Mouse (Mus musculus) kidney, adult 2 months (tissue): ENCODE results near the gene Fyn. TPM values are rescaled to one million over a fixed set of nuclear protein-coding genes. Genes with fewer than 3 reads are reported as not detected.

ENCODE experiments used
- DNase-seq: peaks from one replicate; pipeline ENCODE4 v3.0.0; 2021
- H3K27ac ChIP-seq: fragments of 200-500 bp; 2 replicates; pipeline ENCODE4 v1.5.1; 2012; ENCODE audit warnings: low read depth, low read length, control low read depth, inconsistent platforms; ENCODE audit not compliant: insufficient read depth
- H3K27me3 ChIP-seq: fragments of 200-500 bp; replicated peaks from 2 replicates; pipeline ENCODE4 v1.6.1; 2012; ENCODE audit warnings: mild to moderate bottlenecking, moderate library complexity, low read length, inconsistent platforms; ENCODE audit not compliant: control insufficient read depth, insufficient read depth
- H3K36me3 ChIP-seq: fragments of 200-500 bp; 2 replicates; pipeline ENCODE4 v1.6.1; 2012; ENCODE audit warnings: mild to moderate bottlenecking, moderate library complexity, low read length, inconsistent platforms; ENCODE audit not compliant: control insufficient read depth, insufficient read depth
- H3K4me1 ChIP-seq: fragments of 200-500 bp; 2 replicates; pipeline ENCODE4 v1.6.1; 2011; ENCODE audit warnings: low read length; ENCODE audit not compliant: control insufficient read depth, insufficient read depth
- H3K4me3 ChIP-seq: fragments of 200-500 bp; 2 replicates; pipeline ENCODE4 v1.5.1; 2011; ENCODE audit warnings: mild to moderate bottlenecking, low read depth, low read length, control low read depth; ENCODE audit not compliant: insufficient read depth
- CTCF ChIP-seq: fragments of 200-500 bp; conservative IDR thresholded peaks from 2 replicates; pipeline ENCODE4 v1.5.1; 2011; ENCODE audit warnings: low read depth, mild to moderate bottlenecking, control low read depth, low read length, moderate library complexity, mixed read lengths; ENCODE audit not compliant: insufficient read depth, insufficient read length
- POLR2A ChIP-seq: fragments of 200-500 bp; IDR thresholded peaks from one replicate; pipeline ENCODE4 v1.6.1; 2011; ENCODE audit warnings: low read depth, low read length, control low read depth
- WGBS: fragments of 180-500 bp; shearing (Covaris S2); methylation state at CpG from one replicate; pipeline ENCODE4 v1.1.7; 2018; 5-methylcytosine and 5-hydroxymethylcytosine counted together
- polyA plus RNA-seq: library from polyadenylated mRNA; depleted of rRNA; stranded (reverse); fragments of >200 nt; gene quantifications from 2 replicates; pipeline ENCODE4 v1.2.3, GENCODE M21; 2012

Fyn gene
- polyA plus RNA-seq, 1 experiment = 12.9 TPM

- H3K27ac ChIP-seq = no peak overlapping the region
- no peaks in the 10 kb centered on the region; the same call in 1 of the 2 replicates for H3K4me1 ChIP-seq
- no peak for DNase-seq
- H3K27me3 ChIP-seq = no peaks in the 10 kb centered on the region
- H3K36me3 ChIP-seq = no peaks in the 10 kb centered on the region
- TF ChIP-seq CTCF (no peak), POLR2A (no peak)
- 88% methylated on average over 5 of the region's 5 CpGs for WGBS
- H3K4me3 ChIP-seq = no peak overlapping the region
These were observed 93.3 kb downstream of the Fyn start for GRCm38 (mm10) chr10:39461909-39462308.

DNA sequence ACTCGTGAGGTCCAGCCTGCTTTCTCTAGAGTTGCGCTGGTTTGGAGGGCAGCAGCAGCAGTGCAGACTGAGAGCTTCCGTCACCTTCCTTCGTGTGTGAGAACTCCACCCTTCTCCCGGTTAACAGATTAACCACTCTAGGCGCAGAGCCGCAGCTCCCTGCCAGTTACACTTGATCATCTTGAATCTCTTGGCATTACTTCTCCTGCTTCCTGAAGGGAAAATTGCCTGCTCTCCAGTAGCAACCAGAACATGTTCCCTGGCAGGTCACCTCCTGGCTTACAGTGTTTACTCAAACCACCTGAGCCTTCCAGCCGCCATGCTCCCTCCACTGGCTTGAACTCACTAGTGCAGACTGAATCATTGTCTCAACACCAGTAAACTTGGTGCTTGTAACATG is 94.1 kb downstream of the Fyn start:
- no peak overlapping the region for H3K27ac ChIP-seq
- DNase-seq = peak; percentile 56
- WGBS = 25% methylated on average over 8 of the region's 8 CpGs

GRCm38 (mm10) chr10:39464383-39464782 is 95.7 kb downstream of the Fyn start:
- Histone ChIP-seq H3K36me3 (no peaks in the 10 kb centered on the region), H3K4me1 (no peaks in the 10 kb centered on the region; the same call in 1 of the 2 replicates), H3K4me3 (no peak overlapping the region), H3K27ac (no peak overlapping the region), H3K27me3 (no peaks in the 10 kb centered on the region)
- DNase-seq = no peak
- WGBS = 93% methylated on average over 5 of the region's 5 CpGs
- no peak for TF ChIP-seq POLR2A
- TF ChIP-seq CTCF = no peak

More for the DNA sequence above, 94.1 kb downstream of the Fyn start:
- Histone ChIP-seq H3K4me3 (no peak overlapping the region), H3K27me3 (no peaks in the 10 kb centered on the region), H3K36me3 (no peaks in the 10 kb centered on the region), H3K4me1 (no peaks in the 10 kb centered on the region; the same call in 1 of the 2 replicates)
- peak; percentile 32 for TF ChIP-seq CTCF
- TF ChIP-seq POLR2A = no peak

GRCm38 (mm10) chr10:39467317-39467716 is 98.7 kb downstream of the Fyn start:
- Histone ChIP-seq H3K36me3 (no peaks in the 10 kb centered on the region), H3K4me3 (no peak overlapping the region), H3K27ac (no peak overlapping the region), H3K27me3 (no peaks in the 10 kb centered on the region), H3K4me1 (no peaks in the 10 kb centered on the region; the same call in 1 of the 2 replicates)
- peak; percentile 52 for DNase-seq
- TF ChIP-seq POLR2A (no peak), CTCF (no peak)
- WGBS = 56% methylated on average over 6 of the region's 6 CpGs

DNA sequence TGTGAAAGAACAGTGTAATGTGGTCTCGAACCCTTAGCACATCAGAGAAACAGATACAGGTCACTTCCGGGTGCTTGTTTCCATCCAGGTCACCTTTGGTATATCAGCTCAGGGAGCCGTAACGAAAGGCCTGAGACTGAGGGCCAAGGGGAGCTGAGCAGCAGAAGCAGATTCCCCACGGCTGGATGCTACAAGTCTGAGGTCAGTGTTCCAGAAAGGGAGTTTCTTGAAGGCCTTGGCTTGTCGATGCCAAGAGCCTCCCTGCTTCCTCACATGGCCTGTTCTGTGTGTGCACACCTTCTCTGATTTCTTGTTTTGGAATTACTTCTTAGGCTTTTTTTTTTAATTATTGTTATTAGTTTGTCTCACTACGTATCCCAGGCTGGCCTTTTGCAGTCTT is 99.2 kb downstream of the Fyn start:
- no peak overlapping the region for H3K27ac ChIP-seq
- 84% methylated on average over 7 of the region's 7 CpGs for WGBS

DNA sequence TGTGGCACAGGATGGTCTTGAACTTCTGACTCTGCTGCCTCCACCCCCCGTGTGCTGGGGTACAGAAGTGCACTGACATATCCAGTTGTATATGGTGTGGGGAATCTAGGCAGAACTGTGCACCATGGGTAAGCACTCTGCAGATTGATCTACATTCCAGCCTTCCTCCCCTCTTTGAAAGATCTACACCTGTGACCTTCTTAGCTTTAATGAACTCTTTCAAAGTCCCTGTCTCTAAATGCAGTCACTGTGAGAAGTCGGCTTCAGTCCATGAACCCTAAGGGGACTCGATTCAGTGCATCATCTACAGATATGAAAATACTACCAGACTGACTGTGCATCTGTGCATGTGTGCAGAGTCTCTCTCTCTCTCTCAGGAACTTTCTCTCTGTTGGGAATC is 99.9 kb downstream of the Fyn start:
- no peak overlapping the region for H3K27ac ChIP-seq
- 86% methylated on average over 3 of the region's 3 CpGs for WGBS
- no peak for DNase-seq
- no peak overlapping the region for H3K4me3 ChIP-seq
- no peaks in the 10 kb centered on the region for H3K4me1 ChIP-seq
- H3K36me3 ChIP-seq = no peaks in the 10 kb centered on the region
- H3K27me3 ChIP-seq = no peaks in the 10 kb centered on the region
- no peak for TF ChIP-seq CTCF
- TF ChIP-seq POLR2A = no peak

More for the DNA sequence above, 99.2 kb downstream of the Fyn start:
- Histone ChIP-seq H3K27me3 (no peaks in the 10 kb centered on the region), H3K4me3 (no peak overlapping the region), H3K36me3 (no peaks in the 10 kb centered on the region), H3K4me1 (no peaks in the 10 kb centered on the region; the same call in 1 of the 2 replicates)
- no peak for TF ChIP-seq CTCF
- no peak for DNase-seq

DNA sequence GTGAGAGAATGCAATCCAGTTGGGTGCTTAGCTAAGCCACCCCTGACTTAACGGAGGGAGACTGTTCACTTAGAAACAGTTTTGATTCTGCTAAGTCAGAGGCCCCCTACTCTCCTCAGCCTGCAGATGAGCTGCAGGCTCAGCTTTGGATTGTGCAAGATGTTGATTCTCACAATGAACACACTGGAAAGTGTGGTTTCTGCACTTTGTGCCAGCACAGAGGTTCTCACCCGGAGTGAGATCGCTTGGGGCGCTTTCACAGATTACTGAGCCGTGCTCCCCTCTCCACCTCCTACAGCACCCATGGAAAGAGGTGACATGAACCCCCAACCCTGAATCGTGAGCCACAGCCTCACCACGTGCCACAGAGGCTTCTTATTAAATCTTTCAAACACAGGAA is 100.7 kb downstream of the Fyn start:
- no peak for DNase-seq
- H3K27me3 ChIP-seq = no peaks in the 10 kb centered on the region
- H3K4me1 ChIP-seq = no peaks in the 10 kb centered on the region
- TF ChIP-seq CTCF (no peak), POLR2A (no peak)
- WGBS = 57% methylated on average over 7 of the region's 7 CpGs
- H3K27ac ChIP-seq = no peak overlapping the region
- no peak overlapping the region for H3K4me3 ChIP-seq
- H3K36me3 ChIP-seq = no peaks in the 10 kb centered on the region

GRCm38 (mm10) chr10:39470321-39470720 is 101.7 kb downstream of the Fyn start:
- WGBS = 89% methylated on average over 7 of the region's 7 CpGs
- DNase-seq = no peak
- TF ChIP-seq POLR2A (no peak), CTCF (no peak)
- Histone ChIP-seq H3K4me1 (no peaks in the 10 kb centered on the region), H3K27ac (no peak overlapping the region), H3K36me3 (no peaks in the 10 kb centered on the region), H3K4me3 (no peak overlapping the region), H3K27me3 (no peaks in the 10 kb centered on the region)
